20 mouse cellular contexts compared by ENCODE assay signal in the genomic region with DNA sequence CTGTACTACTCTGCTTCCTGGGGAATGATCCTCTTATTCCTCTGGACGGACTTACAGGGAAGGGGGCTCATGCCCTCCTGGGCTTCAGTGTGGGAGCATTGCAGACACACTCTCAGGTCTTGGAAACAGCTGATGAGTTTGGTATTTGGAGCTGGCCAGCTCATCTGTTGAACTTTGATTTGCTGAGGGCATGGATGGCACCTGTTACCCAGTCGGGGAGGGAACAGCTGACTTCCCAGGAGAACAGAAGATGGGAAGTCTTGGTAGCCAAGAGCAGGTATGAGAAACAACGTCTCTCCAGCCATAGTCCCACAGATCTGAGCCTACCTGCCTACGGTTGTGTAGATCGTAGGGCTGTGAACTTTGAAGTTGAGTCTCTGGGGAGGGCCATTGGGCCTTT. TPM values are rescaled to one million over a fixed set of nuclear protein-coding genes. Genes with fewer than 3 reads are reported as not detected.
DNase-seq lines count a peak whose midpoint lies in the region; ATAC-seq and TF ChIP-seq lines count a peak whose summit lies in the region.
"Had no signal": no experiment of that assay in that cellular context is flagged by ENCODE, and none has a peak within 500 bp of the region (broad histone marks: within the 10 kb centered on the region; RNA-seq: fewer than 3 reads in every experiment).

No protein-coding gene starts in this region.

- WGBS in cerebellum, adult 2 months = 48% methylated on average over 5 of the region's 5 CpGs
- WGBS in hindbrain, embryonic 13.5 days = 92% methylated on average over 5 of the region's 5 CpGs
- 88% methylated on average over 5 of the region's 5 CpGs for WGBS in hindbrain, embryonic 11.5 days

- H3K9ac ChIP-seq in hindbrain, embryonic 13.5 days = no peak overlapping the region
- no peak overlapping the region for H3K9ac ChIP-seq in hindbrain, embryonic 11.5 days (ENCODE audit: low read depth, low read length)
- H3K9ac ChIP-seq: embryonic facial prominence, embryonic 12.5 days; forebrain, embryonic 15.5 days; heart, embryonic 13.5 days; hindbrain, embryonic 15.5 days had no signal

- H3K79me2 ChIP-seq in myocyte (ENCODE audit: control insufficient read depth, insufficient read depth) = peaks cover 70% of the 10 kb centered on the region

- H3K4me1 ChIP-seq in cerebellum, adult 2 months (ENCODE audit: control insufficient read depth, insufficient read depth, low read length) = peaks cover 83% of the 10 kb centered on the region
- peaks cover 71% of the 10 kb centered on the region for H3K4me1 ChIP-seq in hindbrain, embryonic 13.5 days (replicated peaks)
- peaks cover 12% of the 10 kb centered on the region; the same call in 1 of the 2 replicates for H3K4me1 ChIP-seq in hindbrain, embryonic 11.5 days (replicated peaks; ENCODE audit: control insufficient read depth, insufficient read depth, low read length)

- no peak overlapping the region for H3K4me2 ChIP-seq in hindbrain, embryonic 13.5 days
- no peak overlapping the region for H3K4me2 ChIP-seq in hindbrain, embryonic 11.5 days (replicated peaks; ENCODE audit: low read depth, low read length)
- H3K4me2 ChIP-seq in myocyte (ENCODE audit: low read depth) = no peak overlapping the region
- H3K4me2 ChIP-seq: embryonic facial prominence, embryonic 12.5 days; forebrain, embryonic 15.5 days; heart, embryonic 13.5 days; hindbrain, embryonic 15.5 days had no signal

- H3K36me3 ChIP-seq in hindbrain, embryonic 13.5 days = no peaks in the 10 kb centered on the region; the same call in 1 of the 2 replicates
- H3K36me3 ChIP-seq in hindbrain, embryonic 11.5 days (ENCODE audit: control insufficient read depth, insufficient read depth, low read length) = no peaks in the 10 kb centered on the region
- no peaks in the 10 kb centered on the region for H3K36me3 ChIP-seq in myocyte (ENCODE audit: control insufficient read depth, insufficient read depth)
- H3K36me3 ChIP-seq: forebrain, embryonic 15.5 days; hindbrain, embryonic 15.5 days had no signal

- TF ChIP-seq CTCF in cerebellum, adult 2 months (IDR thresholded peaks at IDR 0.05; ENCODE audit: borderline replicate concordance, insufficient read depth, low read depth, low read length) = no peak

- H3ac ChIP-seq in myocyte (ENCODE audit: control insufficient read depth, insufficient read length) = no peak overlapping the region

- peak in 1 of 2 experiments; percentile 31 for DNase-seq in cerebellum, adult 2 months
- DNase-seq in cerebellum, adult 8-10 months = no peak
- DNase-seq in hindbrain, embryonic 11.5 days (ENCODE audit: low spot score) = no peak
- DNase-seq in kidney, postnatal 25 days = peak; percentile 25 to 58
- no peak for DNase-seq in kidney, postnatal 14 days
- DNase-seq: adrenal gland, adult 8-10 months; adrenal gland, postnatal 36 days; B cell, adult 2 months; cerebellum, postnatal 10 days; gastrocnemius, postnatal 36 days; heart, adult 11 months; heart, postnatal 36 days had no signal

- no peaks in the 10 kb centered on the region for H3K27me3 ChIP-seq in cerebellum, adult 2 months (ENCODE audit: control insufficient read depth, insufficient read depth, low read length)
- H3K27me3 ChIP-seq in hindbrain, embryonic 13.5 days = no peaks in the 10 kb centered on the region
- no peaks in the 10 kb centered on the region for H3K27me3 ChIP-seq in hindbrain, embryonic 11.5 days (ENCODE audit: control insufficient read depth, insufficient read depth, low read length)
- H3K27me3 ChIP-seq in myocyte (ENCODE audit: control insufficient read depth, insufficient read depth, insufficient read length) = no peaks in the 10 kb centered on the region
- H3K27me3 ChIP-seq: embryonic facial prominence, embryonic 12.5 days; forebrain, embryonic 15.5 days; heart, embryonic 13.5 days; hindbrain, embryonic 15.5 days had no signal

- H3K9me3 ChIP-seq in hindbrain, embryonic 13.5 days = no peaks in the 10 kb centered on the region
- H3K9me3 ChIP-seq in hindbrain, embryonic 11.5 days (ENCODE audit: control insufficient read depth, low read length) = no peaks in the 10 kb centered on the region
- H3K9me3 ChIP-seq: embryonic facial prominence, embryonic 12.5 days; forebrain, embryonic 15.5 days; G1E; heart, embryonic 13.5 days; hindbrain, embryonic 15.5 days had no signal

- H3K27ac ChIP-seq in cerebellum, adult 2 months (ENCODE audit: insufficient read depth, low read length) = peak overlapping the region; percentile 16
- H3K27ac ChIP-seq in hindbrain, embryonic 13.5 days = peak overlapping the region; percentile 48; the same call in 1 of the 2 replicates
- H3K27ac ChIP-seq in hindbrain, embryonic 11.5 days (ENCODE audit: low read depth, low read length) = no peak overlapping the region
- H3K27ac ChIP-seq: embryonic facial prominence, embryonic 12.5 days; forebrain, embryonic 15.5 days; hindbrain, embryonic 15.5 days had no signal

- ATAC-seq in hindbrain, embryonic 13.5 days (ENCODE audit: low FRiP score) = no peak
- no peak for ATAC-seq in hindbrain, embryonic 11.5 days (ENCODE audit: low FRiP score)
- ATAC-seq: CD4-positive, CD25-positive, alpha-beta regulatory T cell, adult 4 months; forebrain, embryonic 15.5 days had no signal

- H3K4me3 ChIP-seq in cerebellum, adult 2 months (replicated peaks; ENCODE audit: insufficient read depth, low read depth, low read length) = no peak overlapping the region
- no peak overlapping the region for H3K4me3 ChIP-seq in hindbrain, embryonic 13.5 days
- no peak overlapping the region for H3K4me3 ChIP-seq in hindbrain, embryonic 11.5 days (ENCODE audit: low read depth, low read length)
- no peak overlapping the region for H3K4me3 ChIP-seq in myocyte
- H3K4me3 ChIP-seq: embryonic facial prominence, embryonic 12.5 days; forebrain, embryonic 15.5 days; heart, embryonic 13.5 days; hindbrain, embryonic 15.5 days had no signal

- no peak for TF ChIP-seq POLR2A in cerebellum, adult 2 months (IDR thresholded peaks at IDR 0.05; ENCODE audit: borderline replicate concordance, insufficient read depth, low read length)
- TF ChIP-seq POLR2A in myocyte (IDR thresholded peaks at IDR 0.05; ENCODE audit: insufficient read length, low read depth) = no peak

TF ChIP-seq in myocyte, 11 proteins besides CTCF, POLR2A, EP300 and RAD21:
- TF ChIP-seq SRF (IDR thresholded peaks at IDR 0.05; ENCODE audit: control insufficient read depth, insufficient read length, low read depth) (no peak), MYOG (IDR thresholded peaks at IDR 0.05; ENCODE audit: control insufficient read depth in 1 of 3, insufficient read depth in 1 of 3, insufficient read length in 2 of 3, low read depth in 2 of 3) (peak in 2 of 3 experiments; percentile 25 to 75), MYOD1 (IDR thresholded peaks at IDR 0.05; ENCODE audit: control insufficient read depth in 1 of 3, insufficient read length in 2 of 3, low read depth in 2 of 3) (peak in 2 of 3 experiments; percentile 74 to 87)

RNA-seq across cellular contexts. Expression of a gene that starts 44.1 kb away (rescaled TPM):
- polyA plus RNA-seq in cerebellum, adult 2 months (2012; rRNA removed) = 134 and 151 TPM in 2 replicates
- 62.4 and 62.5 TPM in 2 replicates for polyA plus RNA-seq in hindbrain, embryonic 13.5 days (2015; fragmentation: Nextera tagmentation; extraction: Ambion mirVana)
- polyA plus RNA-seq in hindbrain, embryonic 11.5 days (2014; fragmentation: Nextera tagmentation; extraction: Ambion mirVana) = 54.3 and 57.0 TPM in 2 replicates
- polyA plus RNA-seq in myocyte (2012; fragmentation: generic; extraction: Trizol) = 24.5 TPM

Comparison
In these comparisons a context has a peak if more than half of its experiments do, and no peak if none do; other contexts are left out.
1. DNase-seq: peak in kidney, postnatal 25 days (2 of 2); none in cerebellum, adult 8-10 months (single experiment), hindbrain, embryonic 11.5 days (single experiment) and kidney, postnatal 14 days (single experiment).